Mouse (Mus musculus): ENCODE results near the gene 4930442H23Rik. TPM values are rescaled to one million over a fixed set of nuclear protein-coding genes. Genes with fewer than 3 reads are reported as not detected.

Gene 4930442H23Rik
- polyA plus RNA-seq, 1 experiment: not detected

DNA sequence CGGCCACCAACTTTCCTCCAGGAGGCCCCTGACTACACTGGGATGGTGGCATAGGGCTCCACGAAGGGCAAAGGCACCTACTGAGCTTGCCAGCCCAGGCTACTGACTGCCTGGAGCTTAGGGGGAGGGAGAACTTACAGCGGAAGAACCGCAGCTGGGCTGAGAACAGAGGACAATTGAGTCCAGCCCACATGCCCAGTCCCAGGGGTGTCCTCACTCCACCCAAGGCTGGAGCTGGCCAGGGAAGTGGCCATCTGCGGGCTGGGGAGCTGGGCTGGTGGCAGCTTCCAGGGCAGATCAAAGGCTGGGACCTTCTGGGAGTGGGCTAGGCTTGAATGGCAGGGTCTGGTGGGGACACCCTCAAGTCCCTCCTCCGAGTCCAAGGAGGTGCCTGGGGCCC lies 28.9 kb downstream of the 4930442H23Rik start:
- 76% methylated on average over 6 of the region's 6 CpGs for WGBS
- peaks cover 14% of the 10 kb centered on the region for H3K4me1 ChIP-seq (ENCODE audit: control insufficient read depth, insufficient read depth, insufficient read length, low read length)
- H3K4me3 ChIP-seq (ENCODE audit: low read depth, low read length): no peak overlapping the region
- H3K27me3 ChIP-seq (ENCODE audit: control insufficient read depth, insufficient read depth, low read length): no peaks in the 10 kb centered on the region
- peaks cover 77% of the 10 kb centered on the region for H3K36me3 ChIP-seq (ENCODE audit: control insufficient read depth, insufficient read depth, low read length)
- no peak overlapping the region for H3K27ac ChIP-seq (ENCODE audit: insufficient read depth, low read depth, low read length)
- TF ChIP-seq POLR2A (IDR thresholded peaks at IDR 0.05; ENCODE audit: low read depth, low read length): no peak
- TF ChIP-seq CTCF (IDR thresholded peaks at IDR 0.05; ENCODE audit: extremely low read depth, insufficient read length, insufficient replicate concordance, low read depth, low read length): no peak

DNA sequence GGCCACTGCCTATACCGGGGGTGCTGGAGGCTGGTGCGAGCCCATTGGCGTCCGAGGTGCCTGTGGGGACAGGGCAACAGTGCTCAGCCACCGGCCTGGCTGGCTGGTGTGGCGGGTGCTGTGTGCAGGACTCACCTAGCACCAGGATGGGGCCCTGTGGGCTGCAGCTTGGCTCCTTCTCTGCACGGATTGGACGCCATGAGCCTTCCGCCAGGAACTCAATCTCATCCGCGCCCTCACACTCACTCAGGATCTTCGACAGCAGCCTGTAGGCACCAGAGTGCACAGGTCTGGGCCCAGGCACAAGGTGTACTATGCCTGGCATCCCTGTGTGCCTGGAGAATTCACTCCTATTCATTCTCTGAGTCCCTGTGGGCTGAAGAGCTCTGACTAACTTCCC lies 29.3 kb downstream of the 4930442H23Rik start:
- 89% methylated on average over 12 of the region's 12 CpGs for WGBS
- Histone ChIP-seq H3K4me3 (ENCODE audit: low read depth, low read length) (no peak overlapping the region), H3K27me3 (ENCODE audit: control insufficient read depth, insufficient read depth, low read length) (no peaks in the 10 kb centered on the region), H3K36me3 (ENCODE audit: control insufficient read depth, insufficient read depth, low read length) (peaks cover 81% of the 10 kb centered on the region), H3K4me1 (ENCODE audit: control insufficient read depth, insufficient read depth, insufficient read length, low read length) (peaks cover 12% of the 10 kb centered on the region), H3K27ac (ENCODE audit: insufficient read depth, low read depth, low read length) (no peak overlapping the region)
- TF ChIP-seq POLR2A (IDR thresholded peaks at IDR 0.05; ENCODE audit: low read depth, low read length): no peak
- no peak for TF ChIP-seq CTCF (IDR thresholded peaks at IDR 0.05; ENCODE audit: extremely low read depth, insufficient read length, insufficient replicate concordance, low read depth, low read length)

DNA sequence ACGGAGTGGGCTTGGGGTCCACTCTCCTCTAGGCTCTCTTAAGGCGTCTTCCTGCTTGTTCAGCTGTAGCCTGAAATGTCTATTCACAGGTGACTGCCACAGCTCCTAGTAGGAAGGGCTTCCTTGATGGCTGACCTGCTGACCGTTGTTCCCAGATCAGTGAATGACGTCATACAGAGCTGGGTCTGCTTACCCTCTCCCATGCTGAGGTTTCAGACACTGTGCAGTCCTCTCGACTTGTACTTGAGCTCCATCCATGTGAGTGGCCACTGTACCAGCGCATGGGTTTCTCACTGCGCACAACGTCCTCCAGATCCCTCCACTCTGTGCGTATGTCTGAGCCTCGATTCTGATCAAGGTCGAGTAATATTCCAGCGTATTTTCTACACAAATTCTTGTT lies 31.0 kb downstream of the 4930442H23Rik start:
- WGBS: 59% methylated on average over 12 of the region's 12 CpGs
- no peak overlapping the region for H3K4me3 ChIP-seq (ENCODE audit: low read depth, low read length)
- no peaks in the 10 kb centered on the region for H3K27me3 ChIP-seq (ENCODE audit: control insufficient read depth, insufficient read depth, low read length)
- H3K36me3 ChIP-seq (ENCODE audit: control insufficient read depth, insufficient read depth, low read length): peaks cover 92% of the 10 kb centered on the region
- peaks cover 2% of the 10 kb centered on the region; the same call in 1 of the 2 replicates for H3K4me1 ChIP-seq (ENCODE audit: control insufficient read depth, insufficient read depth, insufficient read length, low read length)
- no peak for TF ChIP-seq CTCF (IDR thresholded peaks at IDR 0.05; ENCODE audit: extremely low read depth, insufficient read length, insufficient replicate concordance, low read depth, low read length)
- TF ChIP-seq POLR2A (IDR thresholded peaks at IDR 0.05; ENCODE audit: low read depth, low read length): no peak
- no peak overlapping the region for H3K27ac ChIP-seq (ENCODE audit: insufficient read depth, low read depth, low read length)

DNA sequence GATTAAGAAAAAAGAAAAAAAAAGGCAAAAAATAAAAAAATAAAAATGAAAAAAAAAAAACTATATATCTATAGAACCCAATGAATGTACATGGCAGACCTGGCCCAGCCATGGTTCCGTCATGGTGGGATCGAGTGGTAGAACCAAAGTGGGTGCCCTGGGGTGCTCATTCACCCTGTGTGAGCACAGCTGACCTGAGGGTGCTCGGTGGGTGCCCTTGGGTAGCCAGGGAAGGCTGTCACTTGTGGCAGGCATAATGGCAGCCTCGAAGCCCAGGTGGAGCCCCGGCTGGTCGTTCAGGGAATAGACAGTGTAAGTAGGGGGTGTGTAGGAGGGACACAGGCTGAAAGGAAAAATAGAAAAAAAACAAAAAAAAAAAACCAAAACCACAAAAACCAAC lies 32.4 kb downstream of the 4930442H23Rik start:
- WGBS: 71% methylated on average over 6 of the region's 6 CpGs
- Histone ChIP-seq H3K27ac (ENCODE audit: insufficient read depth, low read depth, low read length) (no peak overlapping the region), H3K4me3 (ENCODE audit: low read depth, low read length) (no peak overlapping the region), H3K36me3 (ENCODE audit: control insufficient read depth, insufficient read depth, low read length) (peaks cover 92% of the 10 kb centered on the region), H3K27me3 (ENCODE audit: control insufficient read depth, insufficient read depth, low read length) (no peaks in the 10 kb centered on the region), H3K4me1 (ENCODE audit: control insufficient read depth, insufficient read depth, insufficient read length, low read length) (peaks cover 10% of the 10 kb centered on the region)
- TF ChIP-seq CTCF (IDR thresholded peaks at IDR 0.05; ENCODE audit: extremely low read depth, insufficient read length, insufficient replicate concordance, low read depth, low read length) (no peak), POLR2A (IDR thresholded peaks at IDR 0.05; ENCODE audit: low read depth, low read length) (no peak)

DNA sequence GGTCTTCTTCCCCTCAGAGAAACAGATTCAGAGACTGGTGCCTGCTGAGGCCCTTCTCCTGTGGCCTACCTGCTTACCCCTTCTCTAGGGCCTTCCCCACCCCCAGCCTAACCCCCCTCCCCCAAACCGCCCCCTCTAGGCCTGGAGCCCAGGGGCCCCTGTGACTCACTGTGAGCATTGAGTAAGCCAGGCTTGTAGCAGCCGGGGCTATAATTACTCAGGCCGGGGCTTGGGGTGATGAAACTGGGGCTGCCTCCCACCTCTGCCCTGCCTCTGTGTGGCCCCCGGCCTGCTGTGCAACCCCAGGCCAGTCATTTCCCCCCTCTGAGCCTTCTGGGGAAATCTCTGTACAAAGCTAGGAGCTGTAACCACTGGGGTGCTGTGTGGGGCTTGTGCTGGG lies 37.4 kb downstream of the 4930442H23Rik start:
- peaks cover 50% of the 10 kb centered on the region for H3K4me1 ChIP-seq (ENCODE audit: control insufficient read depth, insufficient read depth, insufficient read length, low read length)
- TF ChIP-seq CTCF (IDR thresholded peaks at IDR 0.05; ENCODE audit: extremely low read depth, insufficient read length, insufficient replicate concordance, low read depth, low read length): 0 out of 2 replicates have a peak, but pooled peaks have one; percentile 11
- TF ChIP-seq POLR2A (IDR thresholded peaks at IDR 0.05; ENCODE audit: low read depth, low read length): no peak
- H3K36me3 ChIP-seq (ENCODE audit: control insufficient read depth, insufficient read depth, low read length): peaks cover 75% of the 10 kb centered on the region
- peak overlapping the region; percentile 48 for H3K4me3 ChIP-seq (ENCODE audit: low read depth, low read length)
- no peaks in the 10 kb centered on the region for H3K27me3 ChIP-seq (ENCODE audit: control insufficient read depth, insufficient read depth, low read length)
- 19% methylated on average over 4 of the region's 4 CpGs for WGBS
- H3K27ac ChIP-seq (ENCODE audit: insufficient read depth, low read depth, low read length): peak overlapping the region; percentile 41

DNA sequence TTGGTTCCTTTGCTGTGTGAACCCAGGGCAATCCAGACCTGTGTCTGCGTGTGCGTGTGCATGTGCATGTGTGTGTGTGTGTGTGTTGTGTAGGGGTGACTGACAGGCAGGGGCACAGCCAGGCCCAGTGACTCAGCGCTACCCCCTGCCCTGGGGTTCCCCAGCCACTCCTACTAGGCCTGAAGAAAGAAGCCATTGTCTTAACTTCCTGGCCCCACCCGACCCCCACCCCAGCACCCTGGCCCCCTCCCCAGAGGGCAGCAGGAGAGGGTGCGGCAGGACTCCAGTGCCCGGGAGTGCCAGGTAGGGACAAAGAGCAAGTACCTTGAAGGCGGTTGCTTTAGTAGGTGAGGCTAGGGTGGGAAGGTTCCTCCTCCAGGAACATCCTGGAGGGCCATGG lies 37.9 kb downstream of the 4930442H23Rik start:
- Histone ChIP-seq H3K27ac (ENCODE audit: insufficient read depth, low read depth, low read length) (peak overlapping the region; percentile 85), H3K4me3 (ENCODE audit: low read depth, low read length) (peak overlapping the region; percentile 48), H3K36me3 (ENCODE audit: control insufficient read depth, insufficient read depth, low read length) (peaks cover 72% of the 10 kb centered on the region), H3K27me3 (ENCODE audit: control insufficient read depth, insufficient read depth, low read length) (no peaks in the 10 kb centered on the region), H3K4me1 (ENCODE audit: control insufficient read depth, insufficient read depth, insufficient read length, low read length) (peaks cover 52% of the 10 kb centered on the region)
- 23% methylated on average over 7 of the region's 7 CpGs for WGBS
- no peak for TF ChIP-seq CTCF (IDR thresholded peaks at IDR 0.05; ENCODE audit: extremely low read depth, insufficient read length, insufficient replicate concordance, low read depth, low read length)
- no peak for TF ChIP-seq POLR2A (IDR thresholded peaks at IDR 0.05; ENCODE audit: low read depth, low read length)

DNA sequence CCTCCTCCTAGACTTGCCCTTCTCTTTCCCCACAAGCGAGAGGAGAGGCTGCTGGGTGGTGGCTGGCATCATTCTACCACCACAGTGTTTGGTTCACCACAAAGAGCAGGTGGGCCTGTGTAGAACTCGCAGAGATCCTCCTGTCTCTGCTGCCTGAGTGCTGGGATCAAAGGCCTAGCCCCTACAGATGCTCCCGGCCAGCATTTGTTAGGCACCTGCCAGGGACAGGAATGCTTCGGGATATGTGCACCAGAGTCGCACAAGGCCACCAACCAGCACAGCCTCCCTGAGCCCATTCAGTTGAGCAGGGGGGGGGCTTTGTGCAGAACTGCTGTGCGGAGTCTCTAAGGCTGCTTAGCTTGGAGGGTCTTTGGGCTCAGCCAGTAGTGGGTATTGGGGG lies 38.3 kb downstream of the 4930442H23Rik start:
- 48% methylated on average over 6 of the region's 6 CpGs for WGBS
- Histone ChIP-seq H3K27ac (ENCODE audit: insufficient read depth, low read depth, low read length) (peak overlapping the region; percentile 85), H3K36me3 (ENCODE audit: control insufficient read depth, insufficient read depth, low read length) (peaks cover 68% of the 10 kb centered on the region), H3K4me3 (ENCODE audit: low read depth, low read length) (peak overlapping the region; percentile 48), H3K27me3 (ENCODE audit: control insufficient read depth, insufficient read depth, low read length) (no peaks in the 10 kb centered on the region), H3K4me1 (ENCODE audit: control insufficient read depth, insufficient read depth, insufficient read length, low read length) (peaks cover 57% of the 10 kb centered on the region)
- TF ChIP-seq POLR2A (IDR thresholded peaks at IDR 0.05; ENCODE audit: low read depth, low read length) (no peak), CTCF (IDR thresholded peaks at IDR 0.05; ENCODE audit: extremely low read depth, insufficient read length, insufficient replicate concordance, low read depth, low read length) (no peak)
